Mouse (Mus musculus): ENCODE results near the gene Tmem230. TPM values are rescaled to one million over a fixed set of nuclear protein-coding genes. Genes with fewer than 3 reads are reported as not detected.

The Tmem230 gene
- polyA plus RNA-seq, 1 experiment from 2014 or later: 50.1 TPM

- Histone ChIP-seq H3K4me3 (no peak overlapping the region), H3K9ac (no peak overlapping the region), H3K36me3 (0 out of 2 replicates have a peak, but pooled peaks cover 4% of the 10 kb centered on the region), H3K9me3 (no peaks in the 10 kb centered on the region; the same call in 1 of the 2 replicates), H3K27ac (peak overlapping the region; percentile 44), H3K4me1 (peaks cover 25% of the 10 kb centered on the region), H3K27me3 (no peaks in the 10 kb centered on the region), H3K4me2 (no peak overlapping the region)
- WGBS: 26% methylated on average over 12 of the region's 12 CpGs
- ATAC-seq (ENCODE audit: insufficient number of reproducible peaks, low FRiP score, low TSS enrichment, low read depth): no peak
Measured at GRCm38 (mm10) chr2:132282453-132283174, 35.0 kb upstream of the Tmem230 start.

- 0 out of 2 replicates have a peak, but pooled peaks cover 4% of the 10 kb centered on the region for H3K36me3 ChIP-seq
- H3K27me3 ChIP-seq: no peaks in the 10 kb centered on the region
- no peak overlapping the region for H3K4me3 ChIP-seq
- H3K9ac ChIP-seq: no peak overlapping the region
- H3K4me1 ChIP-seq: peaks cover 25% of the 10 kb centered on the region
- H3K27ac ChIP-seq: no peak overlapping the region
- WGBS: 70% methylated on average over 10 of the region's 10 CpGs
- no peaks in the 10 kb centered on the region for H3K9me3 ChIP-seq
- no peak for ATAC-seq (ENCODE audit: insufficient number of reproducible peaks, low FRiP score, low TSS enrichment, low read depth)
- H3K4me2 ChIP-seq: no peak overlapping the region
Measured at GRCm38 (mm10) chr2:132281560-132282452, 34.2 kb upstream of the Tmem230 start.

- H3K36me3 ChIP-seq: 0 out of 2 replicates have a peak, but pooled peaks cover 4% of the 10 kb centered on the region
- H3K27me3 ChIP-seq: no peaks in the 10 kb centered on the region
- no peak overlapping the region for H3K27ac ChIP-seq
- no peaks in the 10 kb centered on the region for H3K9me3 ChIP-seq
- H3K4me2 ChIP-seq: no peak overlapping the region
- H3K4me1 ChIP-seq: peaks cover 25% of the 10 kb centered on the region
- 91% methylated on average over 10 of the region's 10 CpGs for WGBS
- ATAC-seq (ENCODE audit: insufficient number of reproducible peaks, low FRiP score, low TSS enrichment, low read depth): no peak
- H3K9ac ChIP-seq: no peak overlapping the region
- H3K4me3 ChIP-seq: no peak overlapping the region
Measured at GRCm38 (mm10) chr2:132280518-132281120, 33.0 kb upstream of the Tmem230 start.

GRCm38 (mm10) chr2:132279978-132280377, 32.4 kb upstream of the Tmem230 start:
- Histone ChIP-seq H3K9me3 (no peaks in the 10 kb centered on the region), H3K4me3 (no peak overlapping the region), H3K9ac (no peak overlapping the region), H3K4me1 (peaks cover 24% of the 10 kb centered on the region), H3K27me3 (no peaks in the 10 kb centered on the region), H3K4me2 (no peak overlapping the region), H3K36me3 (0 out of 2 replicates have a peak, but pooled peaks cover 4% of the 10 kb centered on the region), H3K27ac (no peak overlapping the region)
- WGBS: 83% methylated on average over 4 of the region's 4 CpGs
- ATAC-seq (ENCODE audit: insufficient number of reproducible peaks, low FRiP score, low TSS enrichment, low read depth): no peak

GRCm38 (mm10) chr2:132279336-132279882, 31.8 kb upstream of the Tmem230 start:
- Histone ChIP-seq H3K4me1 (peaks cover 22% of the 10 kb centered on the region), H3K9ac (no peak overlapping the region), H3K4me2 (no peak overlapping the region), H3K27me3 (no peaks in the 10 kb centered on the region), H3K4me3 (no peak overlapping the region), H3K27ac (no peak overlapping the region), H3K9me3 (no peaks in the 10 kb centered on the region), H3K36me3 (0 out of 2 replicates have a peak, but pooled peaks cover 4% of the 10 kb centered on the region)
- ATAC-seq (ENCODE audit: insufficient number of reproducible peaks, low FRiP score, low TSS enrichment, low read depth): no peak
- 79% methylated on average over 3 of the region's 3 CpGs for WGBS

- 75% methylated on average over 8 of the region's 8 CpGs for WGBS
- H3K27me3 ChIP-seq: no peaks in the 10 kb centered on the region
- no peaks in the 10 kb centered on the region for H3K9me3 ChIP-seq
- peaks cover 14% of the 10 kb centered on the region for H3K4me1 ChIP-seq
- no peak overlapping the region for H3K27ac ChIP-seq
- H3K4me2 ChIP-seq: no peak overlapping the region
- no peak for ATAC-seq (ENCODE audit: insufficient number of reproducible peaks, low FRiP score, low TSS enrichment, low read depth)
- 0 out of 2 replicates have a peak, but pooled peaks cover 4% of the 10 kb centered on the region for H3K36me3 ChIP-seq
- no peak overlapping the region for H3K9ac ChIP-seq
- no peak overlapping the region for H3K4me3 ChIP-seq
Measured at GRCm38 (mm10) chr2:132278273-132278853, 30.8 kb upstream of the Tmem230 start.

GRCm38 (mm10) chr2:132276249-132276648, 28.6 kb upstream of the Tmem230 start:
- no peaks in the 10 kb centered on the region for H3K27me3 ChIP-seq
- no peak for ATAC-seq (ENCODE audit: insufficient number of reproducible peaks, low FRiP score, low TSS enrichment, low read depth)
- no peak overlapping the region for H3K4me3 ChIP-seq
- no peaks in the 10 kb centered on the region for H3K4me1 ChIP-seq
- H3K9ac ChIP-seq: no peak overlapping the region
- H3K4me2 ChIP-seq: no peak overlapping the region
- 0 out of 2 replicates have a peak, but pooled peaks cover 4% of the 10 kb centered on the region for H3K36me3 ChIP-seq
- no peaks in the 10 kb centered on the region for H3K9me3 ChIP-seq
- 71% methylated on average over 4 of the region's 4 CpGs for WGBS
- H3K27ac ChIP-seq: no peak overlapping the region

GRCm38 (mm10) chr2:132275527-132275926, 27.9 kb upstream of the Tmem230 start:
- no peak overlapping the region for H3K27ac ChIP-seq
- H3K4me2 ChIP-seq: no peak overlapping the region
- 0 out of 2 replicates have a peak, but pooled peaks cover 4% of the 10 kb centered on the region for H3K36me3 ChIP-seq
- no peak overlapping the region for H3K9ac ChIP-seq
- H3K4me3 ChIP-seq: no peak overlapping the region
- H3K27me3 ChIP-seq: no peaks in the 10 kb centered on the region
- no peaks in the 10 kb centered on the region for H3K9me3 ChIP-seq
- WGBS: 75% methylated on average over 4 of the region's 4 CpGs
- no peak for ATAC-seq (ENCODE audit: insufficient number of reproducible peaks, low FRiP score, low TSS enrichment, low read depth)
- no peaks in the 10 kb centered on the region for H3K4me1 ChIP-seq

GRCm38 (mm10) chr2:132272694-132273389, 25.2 kb upstream of the Tmem230 start:
- H3K27ac ChIP-seq: no peak overlapping the region
- no peak for ATAC-seq (ENCODE audit: insufficient number of reproducible peaks, low FRiP score, low TSS enrichment, low read depth)
- H3K27me3 ChIP-seq: no peaks in the 10 kb centered on the region
- H3K4me2 ChIP-seq: no peak overlapping the region
- H3K36me3 ChIP-seq: no peaks in the 10 kb centered on the region
- H3K4me3 ChIP-seq: no peak overlapping the region
- 62% methylated on average over 6 of the region's 6 CpGs for WGBS
- H3K4me1 ChIP-seq: no peaks in the 10 kb centered on the region
- no peak overlapping the region for H3K9ac ChIP-seq
- H3K9me3 ChIP-seq: no peaks in the 10 kb centered on the region

GRCm38 (mm10) chr2:132270331-132270951, 22.8 kb upstream of the Tmem230 start:
- Histone ChIP-seq H3K36me3 (no peaks in the 10 kb centered on the region), H3K4me3 (no peak overlapping the region), H3K9me3 (no peaks in the 10 kb centered on the region), H3K9ac (no peak overlapping the region), H3K4me2 (no peak overlapping the region), H3K27me3 (no peaks in the 10 kb centered on the region), H3K4me1 (no peaks in the 10 kb centered on the region), H3K27ac (no peak overlapping the region)
- WGBS: 93% methylated on average over 2 of the region's 2 CpGs
- no peak for ATAC-seq (ENCODE audit: insufficient number of reproducible peaks, low FRiP score, low TSS enrichment, low read depth)
